Comparison of ENCODE assay signal across 27 mouse cellular contexts in the genomic region with DNA sequence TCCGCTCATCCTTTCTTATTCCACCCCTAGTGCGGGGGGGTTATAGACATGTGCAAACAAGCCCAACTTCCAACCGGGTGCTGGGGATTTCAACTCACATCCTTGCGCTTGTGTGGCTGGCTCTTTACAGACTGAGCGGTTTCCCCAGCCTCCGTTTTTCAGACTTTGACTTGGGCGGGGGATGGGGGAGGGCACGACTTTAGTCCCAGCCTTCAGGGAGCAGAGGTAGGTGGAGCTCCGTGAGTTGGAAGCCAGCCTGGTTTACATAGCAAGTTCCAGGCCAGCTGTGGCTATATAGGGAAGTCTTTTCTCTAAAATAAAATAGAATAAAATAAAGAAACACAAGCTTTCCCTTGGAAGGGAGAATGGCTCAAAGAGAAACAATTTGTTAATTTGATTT. TPM values are rescaled to one million over a fixed set of nuclear protein-coding genes. Genes with fewer than 3 reads are reported as not detected.
DNase-seq lines count a peak whose midpoint lies in the region; ATAC-seq and TF ChIP-seq lines count a peak whose summit lies in the region.
"Had no signal": no experiment of that assay in that cellular context is flagged by ENCODE, and none has a peak within 500 bp of the region (broad histone marks: within the 10 kb centered on the region; RNA-seq: fewer than 3 reads in every experiment).

No protein-coding gene starts in this region.

- no peak overlapping the region for H3K27ac ChIP-seq in ES-Bruce4 (ENCODE audit: insufficient read depth, low read length)
- no peak overlapping the region for H3K27ac ChIP-seq in stomach, embryonic 14.5 days (ENCODE audit: low read length)
- H3K27ac ChIP-seq in heart, embryonic 10.5 days, result no peak overlapping the region
- H3K27ac ChIP-seq: embryonic facial prominence, embryonic 13.5 days; forebrain, embryonic 10.5 days; hindbrain, postnatal 0 days; layer of hippocampus, adult 2 months; limb, embryonic 15.5 days; midbrain, embryonic 10.5 days had no signal

- H3K4me2 ChIP-seq in stomach, embryonic 14.5 days (replicated peaks; ENCODE audit: low read depth, low read length), result no peak overlapping the region
- H3K4me2 ChIP-seq: embryonic facial prominence, embryonic 13.5 days; heart, embryonic 11.5 days; limb, embryonic 15.5 days had no signal

- peak; percentile 4 to 50 for DNase-seq in kidney, postnatal 36 days
- DNase-seq in kidney, postnatal 25 days, result no peak
- DNase-seq in heart, adult 9 months (ENCODE audit: low spot score in 2 of 2), result no peak
- no peak for DNase-seq in heart, embryonic 10.5 days (ENCODE audit: low spot score)
- no peak for DNase-seq in embryo, embryonic 10.5 days (ENCODE audit: low spot score)
- DNase-seq: adrenal gland, postnatal 36 days; cerebellum, postnatal 25 days; gastrocnemius, postnatal 25 days; lung, postnatal 14 days; retina, postnatal 1 day had no signal

- no peaks in the 10 kb centered on the region for H3K9me3 ChIP-seq in ES-Bruce4 (replicated peaks; ENCODE audit: control insufficient read depth, insufficient read depth, low read length, poor library complexity, severe bottlenecking)
- H3K9me3 ChIP-seq in stomach, embryonic 14.5 days (ENCODE audit: control insufficient read depth, low read depth, low read length), result no peaks in the 10 kb centered on the region
- no peaks in the 10 kb centered on the region for H3K9me3 ChIP-seq in heart, embryonic 10.5 days
- H3K9me3 ChIP-seq: embryonic facial prominence, embryonic 13.5 days; forebrain, embryonic 10.5 days; limb, embryonic 15.5 days; midbrain, embryonic 10.5 days had no signal

- no peak for TF ChIP-seq CTCF in ES-Bruce4 (IDR thresholded peaks at IDR 0.05; ENCODE audit: low read depth, low read length)

- H3K4me1 ChIP-seq in ES-Bruce4 (ENCODE audit: control insufficient read depth, insufficient read depth, low read length), result peaks cover 4% of the 10 kb centered on the region
- no peaks in the 10 kb centered on the region; the same call in 1 of the 2 replicates for H3K4me1 ChIP-seq in stomach, embryonic 14.5 days (ENCODE audit: control insufficient read depth, insufficient read depth, low read length)
- no peaks in the 10 kb centered on the region for H3K4me1 ChIP-seq in heart, embryonic 10.5 days
- H3K4me1 ChIP-seq: limb, embryonic 15.5 days had no signal

- WGBS in stomach, embryonic 14.5 days, result 20% methylated on average over 9 of the region's 9 CpGs
- WGBS in heart, embryonic 10.5 days, result 17% methylated on average over 9 of the region's 9 CpGs

- peak; percentile 47; the same call in 1 of the 2 replicates for ATAC-seq in common myeloid progenitor, adult 5-6 weeks (replicated peaks; ENCODE audit: low read depth, poor library complexity, severe bottlenecking)
- 0 out of 2 replicates have a peak, but pooled peaks have one; percentile 56 for ATAC-seq in stomach, embryonic 14.5 days (ENCODE audit: insufficient number of reproducible peaks, insufficient read depth, low FRiP score, low read depth)
- ATAC-seq: activated CD4-positive, CD25-positive, alpha-beta regulatory T cell, adult 4 months; hindbrain, postnatal 0 days had no signal

- no peaks in the 10 kb centered on the region for H3K36me3 ChIP-seq in ES-Bruce4 (ENCODE audit: control insufficient read depth, insufficient read depth, low read length, poor library complexity, severe bottlenecking)
- no peaks in the 10 kb centered on the region for H3K36me3 ChIP-seq in stomach, embryonic 14.5 days (ENCODE audit: control insufficient read depth, insufficient read depth, low read length)
- H3K36me3 ChIP-seq in heart, embryonic 10.5 days, result no peaks in the 10 kb centered on the region
- H3K36me3 ChIP-seq: embryonic facial prominence, embryonic 13.5 days; forebrain, embryonic 10.5 days; limb, embryonic 15.5 days; midbrain, embryonic 10.5 days had no signal

- TF ChIP-seq EP300 in ES-Bruce4 (IDR thresholded peaks at IDR 0.05; ENCODE audit: insufficient read depth, low read depth, low read length), result no peak

- no peak for TF ChIP-seq POLR2A in ES-Bruce4 (IDR thresholded peaks at IDR 0.05; ENCODE audit: insufficient read depth, low read length)

- H3K4me3 ChIP-seq in ES-Bruce4 (ENCODE audit: low read depth, low read length), result peak overlapping the region; percentile 43; the same call in 1 of the 2 replicates
- no peak overlapping the region for H3K4me3 ChIP-seq in stomach, embryonic 14.5 days (ENCODE audit: low read depth, low read length)
- no peak overlapping the region for H3K4me3 ChIP-seq in heart, embryonic 10.5 days
- H3K4me3 ChIP-seq: embryonic facial prominence, embryonic 13.5 days; forebrain, embryonic 10.5 days; layer of hippocampus, adult 2 months; limb, embryonic 15.5 days; midbrain, embryonic 10.5 days had no signal

- peak overlapping the region; percentile 63; the same call in 1 of the 2 replicates for H3K9ac ChIP-seq in ES-Bruce4 (ENCODE audit: low read depth, poor library complexity, severe bottlenecking)
- no peak overlapping the region for H3K9ac ChIP-seq in stomach, embryonic 14.5 days (replicated peaks; ENCODE audit: low read depth, low read length)
- H3K9ac ChIP-seq: embryonic facial prominence, embryonic 13.5 days; limb, embryonic 15.5 days had no signal

- H3K27me3 ChIP-seq in ES-Bruce4 (ENCODE audit: control insufficient read depth, insufficient read depth, low read length, poor library complexity, severe bottlenecking), result no peaks in the 10 kb centered on the region
- no peaks in the 10 kb centered on the region for H3K27me3 ChIP-seq in stomach, embryonic 14.5 days (ENCODE audit: control insufficient read depth, insufficient read depth, low read length)
- peaks cover 35% of the 10 kb centered on the region; the same call in 1 of the 2 replicates for H3K27me3 ChIP-seq in heart, embryonic 10.5 days (ENCODE audit: insufficient read depth, poor library complexity, severe bottlenecking)
- H3K27me3 ChIP-seq: limb, embryonic 15.5 days had no signal

RNA-seq across cellular contexts. Expression of gene Krtdap, which starts 4.2 kb away (rescaled TPM):
- 5.0 and 9.1 TPM in 2 replicates for polyA plus RNA-seq in ES-Bruce4 (2011; ENCODE audit: insufficient read depth, insufficient read length, low read depth, missing spikeins)
- not detected in 2 replicates for total RNA-seq in common myeloid progenitor, adult 5-6 weeks (2017)
- polyA plus RNA-seq in stomach, embryonic 14.5 days (2014; fragmentation: Nextera tagmentation; extraction: Ambion mirVana), result 9.2 and 20.2 TPM in 2 replicates
- polyA plus RNA-seq in heart, embryonic 10.5 days (2016; fragmentation: Nextera tagmentation; extraction: Ambion mirVana), result not detected in 2 replicates
- total RNA-seq: heart, postnatal 25 days; hindbrain, postnatal 0 days; layer of hippocampus, adult 2 months; left cerebral cortex, adult 8-10 months had no signal
- polyA plus RNA-seq: activated CD4-positive, CD25-positive, alpha-beta regulatory T cell, adult 4 months; C2C12; forebrain, embryonic 10.5 days; frontal cortex, adult 2 months; heart, embryonic 11.5 days; midbrain, embryonic 10.5 days; small intestine, adult 2 months; testis, adult 2 months had no signal

RNA-seq across cellular contexts. Expression of gene Dmkn, which starts 28.4 kb away (rescaled TPM):
- polyA plus RNA-seq in ES-Bruce4 (2011; ENCODE audit: insufficient read depth, insufficient read length, low read depth, missing spikeins), result 0.70 and 0.99 TPM in 2 replicates
- total RNA-seq in common myeloid progenitor, adult 5-6 weeks (2017), result 4.2 TPM in 1 of 2 replicates, not detected in the other
- 5.9 and 14.6 TPM in 2 replicates for polyA plus RNA-seq in stomach, embryonic 14.5 days (2014; fragmentation: Nextera tagmentation; extraction: Ambion mirVana)
- 0.39 and 0.81 TPM in 2 replicates for polyA plus RNA-seq in heart, embryonic 10.5 days (2016; fragmentation: Nextera tagmentation; extraction: Ambion mirVana)
- polyA plus RNA-seq: C2C12; forebrain, embryonic 10.5 days; midbrain, embryonic 10.5 days had no signal

RNA-seq across cellular contexts. Expression of gene Ffar2, which starts 31.7 kb away (rescaled TPM):
- not detected in 2 replicates for polyA plus RNA-seq in ES-Bruce4 (2011; ENCODE audit: insufficient read depth, insufficient read length, low read depth, missing spikeins)
- total RNA-seq in common myeloid progenitor, adult 5-6 weeks (2017), result 20.3 and 28.0 TPM in 2 replicates
- 0.55 and 3.4 TPM in 2 replicates for polyA plus RNA-seq in stomach, embryonic 14.5 days (2014; fragmentation: Nextera tagmentation; extraction: Ambion mirVana)
- 0.20 TPM in 1 of 2 replicates, not detected in the other for polyA plus RNA-seq in heart, embryonic 10.5 days (2016; fragmentation: Nextera tagmentation; extraction: Ambion mirVana)
- total RNA-seq: layer of hippocampus, adult 2 months; left cerebral cortex, adult 8-10 months had no signal
- polyA plus RNA-seq: C2C12; embryonic facial prominence, embryonic 13.5 days; forebrain, embryonic 10.5 days; heart, embryonic 11.5 days; limb, embryonic 15.5 days; midbrain, embryonic 10.5 days had no signal

RNA-seq across cellular contexts. Expression of gene Sbsn, which starts 40.6 kb away (rescaled TPM):
- polyA plus RNA-seq in ES-Bruce4 (2011; ENCODE audit: insufficient read depth, insufficient read length, low read depth, missing spikeins), result 12.4 and 14.6 TPM in 2 replicates
- 0.78 TPM in 1 of 2 replicates, not detected in the other for total RNA-seq in common myeloid progenitor, adult 5-6 weeks (2017)
- 0.91 and 1.1 TPM in 2 replicates for polyA plus RNA-seq in stomach, embryonic 14.5 days (2014; fragmentation: Nextera tagmentation; extraction: Ambion mirVana)
- 0.84 and 1.1 TPM in 2 replicates for polyA plus RNA-seq in heart, embryonic 10.5 days (2016; fragmentation: Nextera tagmentation; extraction: Ambion mirVana)

RNA-seq across cellular contexts. Expression of gene Gapdhs, which starts 48.4 kb away (rescaled TPM):
- not detected in 2 replicates for polyA plus RNA-seq in ES-Bruce4 (2011; ENCODE audit: insufficient read depth, insufficient read length, low read depth, missing spikeins)
- total RNA-seq in common myeloid progenitor, adult 5-6 weeks (2017), result not detected in 2 replicates
- 0.29 and 0.74 TPM in 2 replicates for polyA plus RNA-seq in stomach, embryonic 14.5 days (2014; fragmentation: Nextera tagmentation; extraction: Ambion mirVana)
- 0.23 and 0.48 TPM in 2 replicates for polyA plus RNA-seq in heart, embryonic 10.5 days (2016; fragmentation: Nextera tagmentation; extraction: Ambion mirVana)
- total RNA-seq: gastrocnemius, postnatal 25 days; heart, postnatal 25 days; hindbrain, postnatal 0 days; layer of hippocampus, adult 2 months; left cerebral cortex, adult 8-10 months had no signal
- polyA plus RNA-seq: activated CD4-positive, CD25-positive, alpha-beta regulatory T cell, adult 4 months; C2C12; frontal cortex, adult 2 months; small intestine, adult 2 months had no signal

Comparison
In these comparisons a context has a peak if more than half of its experiments do, and no peak if none do; other contexts are left out.
1. DNase-seq: peak in kidney, postnatal 36 days (2 of 2); none in kidney, postnatal 25 days (0 of 2), heart, adult 9 months (0 of 2), heart, embryonic 10.5 days (single experiment) and embryo, embryonic 10.5 days (single experiment).